Mouse (Mus musculus) limb, embryonic 11.5 days (tissue): ENCODE data around the gene Dbndd2. TPM values are rescaled to one million over a fixed set of nuclear protein-coding genes. Genes with fewer than 3 reads are reported as not detected.

Source experiments
- ATAC-seq: fragments of 200-750 bp; cut with Nextera tagmentation; 2 replicates; pipeline ENCODE4 v1.8.0; 2017; ENCODE audit warnings: low read depth; ENCODE audit not compliant: insufficient number of reproducible peaks, low FRiP score, low TSS enrichment
- DNase-seq: peaks from one replicate; pipeline ENCODE4 v3.0.0-alpha.2; 2015; ENCODE audit warnings: low spot score
- H3K27ac ChIP-seq: fragments of 300-500 bp; sonication (generic); replicated peaks from 2 replicates; pipeline ENCODE4 v1.5.1; 2014; ENCODE audit warnings: low read depth, mild to moderate bottlenecking, low read length
- H3K27me3 ChIP-seq: fragments of 300-500 bp; sonication (generic); 2 replicates; pipeline ENCODE4 v1.6.1; 2014; ENCODE audit warnings: mild to moderate bottlenecking, low read length, mixed read lengths; ENCODE audit not compliant: control insufficient read depth, insufficient read depth
- H3K36me3 ChIP-seq: fragments of 300-500 bp; sonication (generic); 2 replicates; pipeline ENCODE4 v1.6.1; 2014; ENCODE audit warnings: mild to moderate bottlenecking, low read length, moderate library complexity, mixed read lengths; ENCODE audit not compliant: control insufficient read depth, insufficient read depth
- H3K4me1 ChIP-seq: fragments of 300-500 bp; sonication (generic); 2 replicates; pipeline ENCODE4 v1.6.1; 2014; ENCODE audit warnings: low read length, mixed read lengths; ENCODE audit not compliant: control insufficient read depth, insufficient read depth
- H3K4me2 ChIP-seq: fragments of 300-500 bp; sonication (generic); 2 replicates; pipeline ENCODE4 v1.6.1; 2014; ENCODE audit warnings: low read depth, mild to moderate bottlenecking, moderate library complexity; ENCODE audit not compliant: severe bottlenecking
- H3K4me3 ChIP-seq: fragments of 300-500 bp; sonication (generic); 2 replicates; pipeline ENCODE4 v1.5.1; 2014; ENCODE audit warnings: low read depth, low read length
- H3K9ac ChIP-seq: fragments of 300-500 bp; sonication (generic); 2 replicates; pipeline ENCODE4 v1.6.1; 2014; ENCODE audit warnings: mild to moderate bottlenecking, low read length
- H3K9me3 ChIP-seq: fragments of 300-500 bp; sonication (generic); 2 replicates; pipeline ENCODE4 v1.6.1; 2016; ENCODE audit warnings: low read length; ENCODE audit not compliant: control insufficient read depth
- WGBS: fragments of 180-500 bp; shearing (Covaris S2); extraction: QIAGEN DNeasy Blood & Tissue Kit; methylation state at CpG from one replicate; pipeline ENCODE4 v1.1.7; 2014; 5-methylcytosine and 5-hydroxymethylcytosine counted together
- polyA plus RNA-seq: library from polyadenylated mRNA; unstranded; fragments of >200 nt; fragmentation: Nextera tagmentation; extraction: Ambion mirVana; gene quantifications from 2 replicates; pipeline ENCODE4 v1.2.1, GENCODE M21; 2014

Gene Dbndd2
- polyA plus RNA-seq, 1 experiment from 2014 or later = 1.3 TPM

GRCm38 (mm10) chr2:164441731-164442130 is 44.2 kb upstream of the Dbndd2 start:
- H3K4me3 ChIP-seq = peak overlapping the region; percentile 61
- H3K4me1 ChIP-seq = peaks cover 17% of the 10 kb centered on the region
- WGBS = 27% methylated on average over 7 of the region's 7 CpGs
- DNase-seq = no peak
- H3K9me3 ChIP-seq = no peaks in the 10 kb centered on the region
- no peaks in the 10 kb centered on the region for H3K36me3 ChIP-seq
- ATAC-seq = no peak
- H3K27ac ChIP-seq = no peak overlapping the region
- peaks cover 2% of the 10 kb centered on the region; the same call in 1 of the 2 replicates for H3K27me3 ChIP-seq
- H3K9ac ChIP-seq = peak overlapping the region; percentile 78; the same call in 1 of the 2 replicates
- peak overlapping the region; percentile 92 for H3K4me2 ChIP-seq

- H3K4me1 ChIP-seq = peaks cover 11% of the 10 kb centered on the region
- no peak overlapping the region for H3K27ac ChIP-seq
- H3K4me3 ChIP-seq = peak overlapping the region; percentile 61
- no peaks in the 10 kb centered on the region for H3K36me3 ChIP-seq
- 3% methylated on average over 29 of the region's 29 CpGs for WGBS
- ATAC-seq (no peak; the same call in 1 of the 2 replicates), DNase-seq (peak; percentile 56)
- no peaks in the 10 kb centered on the region for H3K9me3 ChIP-seq
- peak overlapping the region; percentile 92 for H3K4me2 ChIP-seq
- H3K9ac ChIP-seq = peak overlapping the region; percentile 78
- peaks cover 2% of the 10 kb centered on the region; the same call in 1 of the 2 replicates for H3K27me3 ChIP-seq
Observed at GRCm38 (mm10) chr2:164442315-164443050, 43.4 kb upstream of the Dbndd2 start.

GRCm38 (mm10) chr2:164443051-164443437 is 42.9 kb upstream of the Dbndd2 start:
- H3K27me3 ChIP-seq = peaks cover 2% of the 10 kb centered on the region; the same call in 1 of the 2 replicates
- ATAC-seq = peak; percentile 85
- DNase-seq = peak; percentile 88
- peak overlapping the region; percentile 92 for H3K4me2 ChIP-seq
- H3K4me1 ChIP-seq = peaks cover 11% of the 10 kb centered on the region
- H3K36me3 ChIP-seq = no peaks in the 10 kb centered on the region
- H3K9me3 ChIP-seq = no peaks in the 10 kb centered on the region
- H3K27ac ChIP-seq = no peak overlapping the region
- peak overlapping the region; percentile 78 for H3K9ac ChIP-seq
- H3K4me3 ChIP-seq = peak overlapping the region; percentile 61
- under 1% methylated on average over 26 of the region's 26 CpGs for WGBS

- no peaks in the 10 kb centered on the region for H3K36me3 ChIP-seq
- 8% methylated on average over 18 of the region's 18 CpGs for WGBS
- peak within 1 kb of the TSS; percentile 78 for H3K9ac ChIP-seq
- H3K4me3 ChIP-seq = peak within 1 kb of the TSS; percentile 61
- ATAC-seq (no peak), DNase-seq (no peak)
- H3K4me2 ChIP-seq = peak within 1 kb of the TSS; percentile 92
- no peaks in the 10 kb centered on the region for H3K9me3 ChIP-seq
- H3K27ac ChIP-seq = no peak within 1 kb of the TSS
- H3K27me3 ChIP-seq = peaks cover 2% of the 10 kb centered on the region; the same call in 1 of the 2 replicates
- peaks cover 11% of the 10 kb centered on the region for H3K4me1 ChIP-seq
Observed at GRCm38 (mm10) chr2:164443460-164444000, 42.4 kb upstream of the Dbndd2 start, which contains the start of gene Sdc4. Gene Sdc4 (minus strand): TSS chr2:164443887.

- Histone ChIP-seq H3K27ac (no peak overlapping the region), H3K9me3 (no peaks in the 10 kb centered on the region), H3K36me3 (no peaks in the 10 kb centered on the region), H3K4me2 (no peak overlapping the region), H3K4me1 (peaks cover 11% of the 10 kb centered on the region), H3K9ac (no peak overlapping the region), H3K27me3 (peaks cover 2% of the 10 kb centered on the region; the same call in 1 of the 2 replicates), H3K4me3 (no peak overlapping the region)
- ATAC-seq (no peak), DNase-seq (no peak)
- WGBS = 88% methylated on average over 2 of the region's 2 CpGs
Observed at GRCm38 (mm10) chr2:164444701-164445100, 41.2 kb upstream of the Dbndd2 start.

GRCm38 (mm10) chr2:164445399-164446085 is 40.4 kb upstream of the Dbndd2 start:
- H3K36me3 ChIP-seq = no peaks in the 10 kb centered on the region
- H3K4me2 ChIP-seq = no peak overlapping the region
- ATAC-seq (no peak), DNase-seq (no peak)
- H3K9me3 ChIP-seq = no peaks in the 10 kb centered on the region
- H3K4me3 ChIP-seq = no peak overlapping the region
- peaks cover 9% of the 10 kb centered on the region; the same call in 1 of the 2 replicates for H3K4me1 ChIP-seq
- peaks cover 2% of the 10 kb centered on the region; the same call in 1 of the 2 replicates for H3K27me3 ChIP-seq
- H3K9ac ChIP-seq = no peak overlapping the region
- no peak overlapping the region for H3K27ac ChIP-seq
- WGBS = 85% methylated on average over 3 of the region's 3 CpGs

GRCm38 (mm10) chr2:164446086-164446469 is 39.8 kb upstream of the Dbndd2 start:
- Histone ChIP-seq H3K36me3 (no peaks in the 10 kb centered on the region), H3K4me3 (no peak overlapping the region), H3K27me3 (peaks cover 2% of the 10 kb centered on the region; the same call in 1 of the 2 replicates), H3K4me2 (no peak overlapping the region), H3K27ac (no peak overlapping the region), H3K4me1 (peaks cover 8% of the 10 kb centered on the region; the same call in 1 of the 2 replicates), H3K9me3 (no peaks in the 10 kb centered on the region), H3K9ac (no peak overlapping the region)
- no peak for ATAC-seq
- 80% methylated on average over 3 of the region's 3 CpGs for WGBS
- DNase-seq = no peak

- Histone ChIP-seq H3K4me3 (no peak overlapping the region), H3K4me2 (no peak overlapping the region), H3K4me1 (peaks cover 8% of the 10 kb centered on the region; the same call in 1 of the 2 replicates), H3K36me3 (no peaks in the 10 kb centered on the region), H3K27me3 (no peaks in the 10 kb centered on the region), H3K9me3 (no peaks in the 10 kb centered on the region), H3K27ac (no peak overlapping the region), H3K9ac (no peak overlapping the region)
- 92% methylated on average over 1 of the region's 1 CpGs for WGBS
- DNase-seq (no peak), ATAC-seq (no peak)
Observed at GRCm38 (mm10) chr2:164448140-164448539, 37.8 kb upstream of the Dbndd2 start.
